Mouse (Mus musculus): ENCODE results near the gene Aldh9a1.

- TF ChIP-seq POLR2A (IDR thresholded peaks at IDR 0.05; ENCODE audit: insufficient read depth, low read depth, low read length), result no peak
- TF ChIP-seq CTCF (IDR thresholded peaks at IDR 0.05), result no peak
Observed at GRCm38 (mm10) chr1:167405237-167405636, 55.4 kb downstream of the Aldh9a1 start.
